Mouse (Mus musculus) yolk sac, embryonic 10.5 days (tissue): ENCODE measurements at regions not wholly inside any gene's neighbourhood (a gene's known extent, or its start where the extent isn't known, plus 50 kb on each side); places are given as distances from the start of the nearest gene placed in this dataset.

Experiments
- DNase-seq: peaks from one replicate; pipeline ENCODE4 v3.0.0-alpha.2; 2017; ENCODE audit warnings: low spot score

DNA sequence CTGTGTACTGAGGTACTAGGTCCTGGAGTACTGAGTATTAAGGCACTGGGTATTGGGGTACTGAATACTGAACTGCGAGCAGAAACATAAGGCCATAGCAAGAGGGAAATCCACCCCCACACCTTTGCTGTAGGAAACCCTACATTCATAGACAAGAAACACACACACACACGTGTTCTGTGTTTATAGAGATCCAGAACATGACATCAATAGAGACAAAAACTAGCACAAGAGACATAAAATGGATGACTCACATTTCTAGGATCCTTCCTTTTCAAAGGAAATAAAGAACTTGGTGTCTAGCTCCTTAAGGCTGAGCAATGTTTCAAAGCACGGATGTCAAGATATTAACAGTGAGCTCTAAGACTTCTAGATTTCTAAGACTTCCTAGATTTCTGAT lies 49.9 kb upstream of the Nepro start:
- no peak for DNase-seq

GRCm38 (mm10) chr16:44672422-44672819 lies 51.7 kb upstream of the Nepro start:
- DNase-seq: no peak

- no peak for DNase-seq
Measured at GRCm38 (mm10) chr16:44671551-44672421, 52.3 kb upstream of the Nepro start.

- DNase-seq: no peak
Measured at GRCm38 (mm10) chr16:44668061-44668460, 56.0 kb upstream of the Nepro start.

DNA sequence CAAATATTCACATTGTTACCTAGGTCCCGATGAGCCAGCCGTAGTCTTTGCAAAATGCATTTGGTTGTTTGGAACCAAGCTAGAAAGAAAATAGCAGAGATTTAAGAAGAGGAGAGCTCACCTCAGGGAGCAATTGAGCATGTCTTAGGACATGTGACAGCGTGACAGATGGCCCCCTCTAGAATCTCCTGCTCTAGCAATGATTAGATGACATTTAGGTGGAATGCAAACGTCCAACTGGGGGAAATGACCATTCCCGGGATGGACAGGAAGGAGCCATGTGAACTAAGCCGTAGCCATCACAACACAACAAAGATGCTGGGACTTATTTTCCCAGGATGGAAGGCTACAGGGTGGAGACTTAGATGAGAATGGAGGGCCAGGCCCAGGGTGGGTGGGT lies 57.0 kb upstream of the Nepro start:
- DNase-seq: no peak

DNA sequence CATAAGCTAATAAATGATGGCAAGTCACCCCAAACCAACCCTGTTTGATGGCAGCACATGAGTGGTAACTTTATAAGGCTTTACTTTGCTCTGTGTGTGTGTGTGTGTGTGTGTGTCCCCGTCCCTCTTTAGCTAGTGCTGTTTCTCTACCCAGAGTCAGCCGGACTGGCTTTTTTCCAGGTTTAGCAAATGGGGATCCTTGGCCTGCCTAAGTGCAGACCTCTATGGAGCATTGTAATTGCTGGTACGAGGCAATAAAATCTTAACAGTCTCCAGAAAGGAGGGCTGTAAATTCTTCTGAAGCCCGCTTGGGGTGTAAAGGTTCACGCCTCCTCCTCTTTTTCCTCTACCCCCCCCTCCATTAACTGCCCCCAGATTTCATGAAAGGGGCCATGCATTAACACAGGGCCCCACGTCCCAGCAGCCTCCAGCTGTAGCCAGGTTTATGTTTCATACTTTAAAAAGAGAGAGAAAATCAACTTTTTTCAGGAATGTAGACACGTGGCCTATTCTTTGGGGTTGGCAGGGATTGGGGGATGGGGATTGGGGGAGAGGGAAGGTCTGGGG lies 57.6 kb upstream of the Nepro start:
- DNase-seq: no peak

DNA sequence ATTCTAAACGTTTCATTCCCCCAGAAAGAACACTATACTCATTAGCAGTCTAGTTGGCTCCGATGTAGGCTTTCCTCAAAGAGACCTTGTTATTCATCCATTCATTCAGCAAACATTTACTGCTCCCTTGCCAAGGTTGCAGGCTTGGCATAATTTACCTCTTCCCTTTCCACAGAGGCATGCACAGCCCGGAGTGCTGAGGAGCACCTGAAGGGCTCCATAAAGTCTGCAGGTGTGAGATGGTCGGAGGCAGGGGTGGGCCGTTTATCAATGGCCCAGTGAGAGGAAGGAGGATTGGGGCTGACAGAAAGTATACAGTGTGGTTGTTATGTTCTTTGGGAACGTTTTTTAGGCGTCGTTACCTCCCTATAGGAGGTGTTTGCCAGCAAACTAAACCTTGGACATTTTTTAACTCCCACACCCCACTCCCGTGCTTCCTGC lies 58.6 kb upstream of the Nepro start:
- DNase-seq: no peak

GRCm38 (mm10) chr16:44662966-44663600 lies 61.0 kb upstream of the Nepro start:
- DNase-seq: no peak

GRCm38 (mm10) chr16:44660996-44661876 lies 62.9 kb upstream of the Nepro start:
- DNase-seq: no peak

DNA sequence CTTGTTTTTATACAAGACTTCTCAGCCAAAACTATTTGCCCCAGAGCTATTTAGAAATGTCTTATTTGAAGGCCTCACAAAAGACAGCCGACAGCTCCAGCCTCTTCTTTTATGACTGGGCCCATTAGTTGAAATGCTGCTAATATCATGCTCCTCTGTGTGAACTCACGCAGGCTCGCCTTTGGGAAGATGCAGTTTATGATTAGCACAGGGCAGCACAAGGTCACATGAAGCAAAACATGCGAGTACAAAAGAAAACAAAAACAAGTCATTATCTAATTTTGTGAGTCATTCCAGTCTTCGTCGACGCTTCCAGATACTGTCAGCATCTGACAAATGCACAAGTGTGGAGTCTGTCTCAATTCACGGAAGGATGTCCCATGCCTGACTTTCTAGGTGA lies 65.8 kb upstream of the Nepro start:
- no peak for DNase-seq

- no peak for DNase-seq
Measured at GRCm38 (mm10) chr16:44656181-44656580, 67.9 kb upstream of the Nepro start.

- DNase-seq: no peak
Measured at GRCm38 (mm10) chr16:44655306-44655705, 68.8 kb upstream of the Nepro start.

DNA sequence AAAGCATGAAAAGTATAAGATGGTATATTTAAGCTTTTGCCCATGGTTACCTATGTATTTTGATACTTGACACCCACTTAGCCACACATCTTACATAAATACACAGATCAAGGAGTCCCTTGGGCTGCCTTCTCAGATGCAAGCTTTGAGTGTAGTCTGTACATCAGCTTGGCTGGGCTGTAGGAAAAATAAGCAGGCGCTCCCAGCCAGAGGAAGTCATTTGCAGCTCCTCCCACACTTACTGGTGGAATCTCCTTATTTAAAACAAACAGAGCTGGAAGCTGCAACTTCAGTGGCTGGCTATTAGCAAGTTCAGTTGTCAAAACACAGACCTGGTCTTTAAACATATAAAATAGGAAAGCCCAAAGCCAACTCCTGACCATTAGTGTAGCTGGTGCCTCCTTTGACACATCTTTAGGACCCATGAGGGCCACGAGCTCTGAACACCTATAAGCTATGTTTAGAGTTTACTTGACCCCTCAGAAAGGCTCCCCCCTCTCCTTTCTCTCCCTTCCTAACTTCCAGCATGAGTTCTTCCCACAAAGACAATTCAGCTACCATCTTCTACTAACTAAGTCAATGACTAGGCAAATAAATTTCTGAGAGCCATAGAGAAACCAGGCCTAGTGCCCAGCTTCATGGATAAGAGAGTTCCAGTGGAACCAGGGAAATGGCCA lies 75.4 kb upstream of the Nepro start:
- peak; percentile 43 for DNase-seq

DNA sequence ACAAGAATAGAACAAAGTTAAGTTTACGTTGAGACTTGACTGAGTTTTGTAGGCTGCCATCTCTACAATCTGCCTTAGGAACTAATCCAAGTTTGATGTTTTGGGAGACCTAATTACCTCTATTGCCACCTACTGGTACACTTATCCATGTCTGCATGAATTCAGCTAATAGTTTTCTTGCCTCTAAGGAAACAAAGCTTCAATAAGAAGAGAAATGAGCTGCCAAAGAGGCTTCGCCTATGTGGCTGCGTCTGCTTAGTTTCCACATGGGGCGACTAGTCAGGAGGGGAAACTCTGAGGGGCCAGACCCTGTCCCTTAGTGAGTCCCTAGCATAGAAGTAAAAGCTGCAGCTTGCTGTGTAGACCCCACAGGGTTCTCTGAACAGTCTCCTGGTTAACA lies 80.1 kb upstream of the Nepro start:
- no peak for DNase-seq

DNA sequence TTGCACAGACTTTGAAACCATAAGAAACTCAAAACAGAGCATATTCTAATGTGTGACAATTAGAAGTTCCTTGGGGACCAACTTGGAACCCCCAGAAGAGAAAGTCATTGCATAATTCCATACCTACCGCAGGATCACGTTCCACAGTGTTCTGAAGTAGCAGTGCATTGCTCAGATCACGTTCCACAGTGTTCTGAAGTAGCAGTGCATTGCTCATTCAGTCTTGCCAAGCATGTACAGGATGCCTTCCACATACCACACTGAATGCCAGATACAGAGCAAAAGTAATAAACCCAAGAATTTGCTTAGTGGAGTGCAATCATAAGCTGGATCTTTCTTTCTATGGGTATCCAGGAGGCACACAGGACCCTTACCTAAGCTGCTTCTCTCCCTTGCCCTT lies 78.4 kb upstream of the Boc start:
- no peak for DNase-seq

DNA sequence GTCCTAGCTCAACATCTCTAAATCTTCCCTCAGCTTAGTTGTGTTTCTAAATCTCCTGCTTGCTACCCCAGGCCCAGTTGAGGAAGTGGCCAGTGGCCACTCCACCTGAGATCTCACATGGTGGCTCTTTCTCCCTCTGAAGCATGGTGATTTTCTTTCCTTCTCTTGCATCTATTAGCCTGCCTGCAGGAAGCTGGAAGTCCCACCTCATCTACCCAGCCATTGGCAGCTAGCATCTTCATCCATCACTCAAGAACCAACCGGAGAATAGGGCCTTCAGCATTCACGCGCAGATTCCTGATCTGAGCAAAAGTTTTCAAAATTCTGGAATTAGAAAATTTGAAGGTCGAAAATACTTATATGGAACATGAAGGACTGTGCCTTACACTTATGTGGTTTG lies 75.8 kb upstream of the Boc start:
- no peak for DNase-seq

- no peak for DNase-seq
Measured at GRCm38 (mm10) chr16:44633059-44633667, 74.5 kb upstream of the Boc start.

GRCm38 (mm10) chr16:44632330-44633058 lies 73.8 kb upstream of the Boc start:
- no peak for DNase-seq

GRCm38 (mm10) chr16:44631357-44632053 lies 72.8 kb upstream of the Boc start:
- DNase-seq: no peak

DNA sequence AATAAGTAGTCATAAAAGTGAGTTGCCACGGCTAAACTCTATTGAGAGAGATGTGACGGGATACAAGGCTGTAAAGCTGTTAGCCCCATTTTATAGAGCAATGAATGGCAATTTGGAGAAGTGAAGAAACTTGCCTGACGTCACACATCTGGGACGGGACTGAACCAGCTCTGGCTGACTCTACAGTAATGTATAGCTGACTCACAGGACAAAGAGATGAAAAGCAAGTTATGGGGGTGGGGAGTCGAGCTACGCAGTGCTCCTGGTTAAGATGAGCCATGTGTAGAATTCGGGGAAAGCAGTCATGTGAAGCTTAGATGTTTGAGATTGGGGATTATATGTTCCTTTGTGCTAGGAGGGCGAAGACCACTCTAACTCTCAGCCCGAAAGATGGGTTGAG lies 72.2 kb upstream of the Boc start:
- DNase-seq: no peak
